Mouse (Mus musculus): ENCODE data around the gene Gm14819. TPM values are rescaled to one million over a fixed set of nuclear protein-coding genes. Genes with fewer than 3 reads are reported as not detected.
"Not testable (repeated sequence)": the region's sequence is repeated elsewhere in the genome, so short reads cannot be mapped to it uniquely, and the experiment has no call there.

The Gm14819 gene
- not detected for total RNA-seq (2021)

- DNase-seq (ENCODE audit: low spot score in 2 of 2); intact Hi-C loops (cut with DNase I): not testable (repeated sequence)
Measured at GRCm38 (mm10) chrX:35403883-35404282, at the start of gene Gm14819. TSS of gene Gm14819 (plus strand) at chrX:35404183.
